Mouse (Mus musculus) cerebellum, adult 2 months (tissue): Measurements from ENCODE around the gene Amotl1.

Experiments used
- CTCF ChIP-seq: fragments of 200-500 bp; IDR thresholded peaks from 2 replicates; pipeline ENCODE4 v1.5.1; 2011; ENCODE audit warnings: low read depth, mild to moderate bottlenecking, control low read depth, low read length, moderate library complexity, borderline replicate concordance; ENCODE audit not compliant: insufficient read depth
- POLR2A ChIP-seq: fragments of 200-500 bp; IDR thresholded peaks from 2 replicates; pipeline ENCODE4 v1.6.1; 2011; ENCODE audit warnings: low read length, control low read depth, borderline replicate concordance; ENCODE audit not compliant: insufficient read depth

DNA sequence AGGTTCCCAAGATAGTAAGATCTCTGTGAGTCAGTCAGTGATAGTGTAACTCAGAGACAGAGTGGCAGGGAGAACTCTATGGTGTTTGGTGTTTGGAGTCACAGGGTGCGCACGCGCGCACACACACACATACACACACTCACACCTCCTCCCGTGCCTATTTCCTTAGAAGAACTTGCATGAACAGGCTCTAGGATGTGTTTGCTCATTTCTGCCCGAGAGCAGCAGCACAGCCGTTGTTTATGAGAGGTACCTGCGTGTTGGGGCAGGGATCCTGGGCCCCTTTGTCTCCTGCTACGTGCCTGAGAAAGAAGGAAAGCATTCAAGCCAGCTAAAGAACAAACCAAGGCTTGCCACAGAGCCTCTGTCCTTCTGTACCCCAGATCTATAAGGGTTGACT is 17.3 kb upstream of the Amotl1 start:
- TF ChIP-seq POLR2A: no peak
- TF ChIP-seq CTCF: no peak
